Mouse (Mus musculus) small intestine, adult 2 months (tissue): ENCODE measurements around the gene Olfr313.

ENCODE experiments used
- CTCF ChIP-seq: fragments of 200-500 bp; IDR thresholded peaks from 2 replicates; pipeline ENCODE4 v1.5.1; 2012; ENCODE audit warnings: low read depth, mild to moderate bottlenecking, control low read depth, inconsistent platforms, low read length, moderate library complexity, mixed read lengths; ENCODE audit not compliant: insufficient replicate concordance, insufficient read length; ENCODE audit errors: extremely low read depth
- POLR2A ChIP-seq: fragments of 200-500 bp; IDR thresholded peaks from 2 replicates; pipeline ENCODE4 v1.6.1; 2012; ENCODE audit warnings: low read depth, mild to moderate bottlenecking, control low read depth, inconsistent platforms, low read length, moderate library complexity

GRCm38 (mm10) chr11:58849731-58850130, 34.9 kb downstream of the Olfr313 start:
- TF ChIP-seq CTCF (no peak), POLR2A (no peak)
